Comparison of ENCODE assay signal across 8 mouse cellular contexts in genomic region chr16:33056095-33056785, GRCm38 (mm10). TPM values are rescaled to one million over a fixed set of nuclear protein-coding genes. Genes with fewer than 3 reads are reported as not detected.
DNase-seq lines count a peak whose midpoint lies in the region; ATAC-seq and TF ChIP-seq lines count a peak whose summit lies in the region.

Gene Iqcg (minus strand): TSS chr16:33056218.
Gene Rpl35a (plus strand): TSS chr16:33056453.

- peak; percentile 68 for DNase-seq in Patski (ENCODE audit: low read depth, low spot score)
- peak; percentile 92 to 94 for DNase-seq in cerebellum, postnatal 14 days
- DNase-seq in frontal cortex, postnatal 25 days (ENCODE audit: low spot score in 2 of 2) = peak; percentile 82 to 87
- DNase-seq in hindbrain, embryonic 14.5 days (ENCODE audit: low spot score) = peak; percentile 95
- peak; percentile 88 to 91 for DNase-seq in layer of hippocampus, postnatal 36 days
- DNase-seq in lung, postnatal 36 days = peak; percentile 92
- DNase-seq in retina, postnatal 1 day = peak; percentile 95
- DNase-seq in urinary bladder, adult 18-20 months (ENCODE audit: low spot score in 2 of 2) = peak; percentile 83 to 92

- H3K9ac ChIP-seq in hindbrain, embryonic 14.5 days = peak within 1 kb of the TSS; percentile 88

- under 1% methylated on average over 47 of the region's 47 CpGs for WGBS in hindbrain, embryonic 14.5 days

- H3K9me3 ChIP-seq in hindbrain, embryonic 14.5 days (ENCODE audit: control insufficient read depth, low read length) = no peaks in the 10 kb centered on the region

- POLR2A ChIA-PET in Patski (lab: Charles Lee) = interaction anchor here (1.8 kb wide), 1 partner anchor 32 kb away, joined by 3 read pairs; no protein-coding TSS in a partner anchor

- peaks cover 12% of the 10 kb centered on the region for H3K4me1 ChIP-seq in hindbrain, embryonic 14.5 days (replicated peaks; ENCODE audit: control insufficient read depth, insufficient read depth, low read length)

- CTCF ChIA-PET in Patski (lab: Charles Lee) = interaction anchor here (1.6 to 1.9 kb wide), 2 partner anchors 11 to 33 kb away, joined by 4 to 7 read pairs; no protein-coding TSS in a partner anchor

- peak; percentile 86 for ATAC-seq in Patski
- peak; percentile 92 for ATAC-seq in hindbrain, embryonic 14.5 days (ENCODE audit: low FRiP score)

- H3K36me3 ChIP-seq in hindbrain, embryonic 14.5 days (replicated peaks; ENCODE audit: control insufficient read depth, insufficient read depth) = peaks cover 33% of the 10 kb centered on the region

- H3K4me2 ChIP-seq in hindbrain, embryonic 14.5 days (replicated peaks) = peak within 1 kb of the TSS; percentile 79

- in situ Hi-C loops in Patski (cut with MboI; ENCODE audit: low pct_unique_long_range_greater_than_20kb) = no loop called here

- TF ChIP-seq CTCF in Patski (IDR thresholded peaks at IDR 0.05) = no peak

- H3K27ac ChIP-seq in hindbrain, embryonic 14.5 days = peak within 1 kb of the TSS; percentile 86

- H3K27me3 ChIP-seq in Patski = no peaks in the 10 kb centered on the region
- H3K27me3 ChIP-seq in hindbrain, embryonic 14.5 days (ENCODE audit: control insufficient read depth, insufficient read depth, low read length) = no peaks in the 10 kb centered on the region

- H3K4me3 ChIP-seq in hindbrain, embryonic 14.5 days (replicated peaks; ENCODE audit: low read length) = peak within 1 kb of the TSS; percentile 76

RNA-seq across cellular contexts. Expression of gene Iqcg, which starts in this region (rescaled TPM):
- 7.9 TPM for polyA plus RNA-seq in Patski (2021)
- polyA plus RNA-seq in hindbrain, embryonic 14.5 days (2014; fragmentation: Nextera tagmentation; extraction: Ambion mirVana) = 6.5 and 7.7 TPM in 2 replicates
- 1 to 10 TPM; 4.0 to 5.4 TPM for total RNA-seq in layer of hippocampus, postnatal 36 days (2021)

RNA-seq across cellular contexts. Expression of gene Rpl35a, which starts in this region (rescaled TPM):
- 769 TPM for polyA plus RNA-seq in Patski (2021)
- 450 and 532 TPM in 2 replicates for polyA plus RNA-seq in hindbrain, embryonic 14.5 days (2014; fragmentation: Nextera tagmentation; extraction: Ambion mirVana)
- 100 to 1,000 TPM; 296 to 306 TPM for total RNA-seq in layer of hippocampus, postnatal 36 days (2021)

Comparison
In these comparisons a context has a peak if more than half of its experiments do, and no peak if none do; other contexts are left out.
1. Peak in every context shown above with its lines: DNase-seq, ATAC-seq, H3K4me3 ChIP-seq and H3K27ac ChIP-seq.